Mouse (Mus musculus): ENCODE data around the gene Trim54. TPM values are rescaled to one million over a fixed set of nuclear protein-coding genes. Genes with fewer than 3 reads are reported as not detected.

Gene Trim54
- polyA plus RNA-seq, 1 experiment, result 6.5 TPM

DNA sequence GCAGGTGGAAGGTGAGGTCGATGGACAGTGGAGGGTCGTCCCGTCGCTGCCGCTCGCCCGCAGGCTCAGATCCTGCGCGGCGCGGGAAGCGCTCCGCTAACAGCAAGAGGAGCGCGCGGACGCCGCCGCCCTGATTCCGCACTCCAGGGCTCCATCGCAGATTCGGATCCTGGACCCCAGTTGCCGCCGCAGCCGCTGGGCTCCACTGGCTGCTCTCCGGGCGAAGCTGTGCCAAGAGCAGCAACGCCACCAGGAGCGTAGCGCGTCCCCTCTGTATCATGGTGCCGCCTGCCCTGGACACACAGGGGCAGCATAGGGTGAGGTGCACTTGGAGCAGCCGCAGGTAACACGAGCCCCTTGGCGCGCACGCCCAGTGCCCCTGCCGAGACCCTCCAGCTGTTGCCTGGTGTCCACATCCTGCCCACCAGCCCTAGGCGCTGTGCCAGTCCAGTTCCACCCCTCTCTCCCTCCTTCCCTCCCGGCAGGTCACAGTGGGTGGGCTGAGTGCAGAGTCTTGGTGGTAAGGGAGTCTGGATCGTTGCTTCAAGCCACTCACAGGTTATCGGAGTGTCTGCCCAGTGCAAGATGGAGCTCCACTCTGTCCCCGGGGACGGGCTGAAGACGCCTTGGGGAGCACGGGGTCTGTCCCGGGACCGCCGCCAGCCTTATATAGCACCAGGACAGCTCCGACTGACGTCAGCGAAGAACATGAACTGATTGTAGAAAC lies 21.9 kb downstream of the Trim54 start, which contains the start of gene Ucn:
Ucn (minus strand) TSS at position 589 of the 727 bp plus-strand sequence.
- Histone ChIP-seq H3K36me3 (ENCODE audit: control insufficient read depth, insufficient read depth) (no peaks in the 10 kb centered on the region), H3ac (ENCODE audit: control insufficient read depth, insufficient read length, low read depth) (no peak within 1 kb of the TSS), H3K79me3 (ENCODE audit: low read depth) (no peaks in the 10 kb centered on the region), H3K27me3 (ENCODE audit: control insufficient read depth, insufficient read depth, insufficient read length) (peaks cover 24% of the 10 kb centered on the region), H3K4me3 (ENCODE audit: insufficient read depth, poor library complexity, severe bottlenecking) (no peak within 1 kb of the TSS), H3K79me2 (ENCODE audit: control insufficient read depth, insufficient read depth) (no peaks in the 10 kb centered on the region)
- no peak for TF ChIP-seq MAX (IDR thresholded peaks at IDR 0.05)
- TF ChIP-seq MYOG (IDR thresholded peaks at IDR 0.05; ENCODE audit: control insufficient read depth, extremely low read depth, insufficient read length), result no peak
- no peak for TF ChIP-seq CTCF (IDR thresholded peaks at IDR 0.05; ENCODE audit: control insufficient read depth, insufficient read depth, insufficient read length)
- TF ChIP-seq CEBPB (IDR thresholded peaks at IDR 0.05; ENCODE audit: low read depth), result no peak
- no peak for TF ChIP-seq FOSL1 (IDR thresholded peaks at IDR 0.05; ENCODE audit: insufficient read depth, low read length, poor library complexity, severe bottlenecking)

- no peak overlapping the region for H3ac ChIP-seq (ENCODE audit: control insufficient read depth, insufficient read length, low read depth)
- H3K79me3 ChIP-seq (ENCODE audit: low read depth), result no peaks in the 10 kb centered on the region
- H3K27me3 ChIP-seq (ENCODE audit: control insufficient read depth, insufficient read depth, insufficient read length), result peaks cover 24% of the 10 kb centered on the region
- no peak overlapping the region for H3K4me3 ChIP-seq (ENCODE audit: insufficient read depth, poor library complexity, severe bottlenecking)
- TF ChIP-seq FOSL1 (IDR thresholded peaks at IDR 0.05; ENCODE audit: insufficient read depth, low read length, poor library complexity, severe bottlenecking) (no peak), CTCF (IDR thresholded peaks at IDR 0.05; ENCODE audit: control insufficient read depth, insufficient read depth, insufficient read length) (no peak), MYOD1 (IDR thresholded peaks at IDR 0.05; ENCODE audit: control insufficient read depth, insufficient read length, low read depth) (no peak), CEBPB (IDR thresholded peaks at IDR 0.05; ENCODE audit: low read depth) (no peak), USF1 (IDR thresholded peaks at IDR 0.05; ENCODE audit: low read depth) (no peak), MYOG (IDR thresholded peaks at IDR 0.05; ENCODE audit: control insufficient read depth, extremely low read depth, insufficient read length) (no peak), MAX (IDR thresholded peaks at IDR 0.05) (no peak)
- no peaks in the 10 kb centered on the region for H3K79me2 ChIP-seq (ENCODE audit: control insufficient read depth, insufficient read depth)
- no peaks in the 10 kb centered on the region for H3K36me3 ChIP-seq (ENCODE audit: control insufficient read depth, insufficient read depth)
Measured at GRCm38 (mm10) chr5:31138968-31139425, 22.5 kb downstream of the Trim54 start.

DNA sequence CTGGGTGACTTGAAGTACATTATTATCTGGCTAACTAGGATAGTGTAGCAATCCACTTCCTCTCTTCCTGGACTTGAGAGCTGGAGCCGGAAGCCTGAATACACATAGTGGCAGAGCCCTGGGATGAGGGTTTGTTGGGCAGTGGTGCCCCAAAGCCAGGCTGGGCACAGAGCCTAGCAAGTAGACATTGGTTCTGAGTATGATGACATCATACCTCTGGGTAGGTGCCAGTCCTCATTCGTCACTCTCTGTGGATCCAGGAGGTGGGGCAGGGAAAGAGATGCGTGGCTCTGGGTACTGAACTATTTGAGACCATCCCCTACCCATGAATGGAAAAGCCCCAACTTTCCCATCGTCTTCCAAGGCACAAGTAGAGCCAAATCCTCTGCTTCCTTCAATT lies 33.3 kb downstream of the Trim54 start:
- H3K79me2 ChIP-seq (ENCODE audit: control insufficient read depth, insufficient read depth), result no peaks in the 10 kb centered on the region
- no peaks in the 10 kb centered on the region for H3K27me3 ChIP-seq (ENCODE audit: control insufficient read depth, insufficient read depth, insufficient read length)
- peaks cover 14% of the 10 kb centered on the region for H3K36me3 ChIP-seq (ENCODE audit: control insufficient read depth, insufficient read depth)
- H3ac ChIP-seq (ENCODE audit: control insufficient read depth, insufficient read length, low read depth), result no peak overlapping the region
- no peak overlapping the region for H3K4me3 ChIP-seq (ENCODE audit: insufficient read depth, poor library complexity, severe bottlenecking)
- TF ChIP-seq MAX (IDR thresholded peaks at IDR 0.05) (no peak), CEBPB (IDR thresholded peaks at IDR 0.05; ENCODE audit: low read depth) (no peak), MYOD1 (IDR thresholded peaks at IDR 0.05; ENCODE audit: control insufficient read depth, insufficient read length, low read depth) (no peak), FOSL1 (IDR thresholded peaks at IDR 0.05; ENCODE audit: insufficient read depth, low read length, poor library complexity, severe bottlenecking) (no peak), MYOG (IDR thresholded peaks at IDR 0.05; ENCODE audit: control insufficient read depth, extremely low read depth, insufficient read length) (no peak), CTCF (IDR thresholded peaks at IDR 0.05; ENCODE audit: control insufficient read depth, insufficient read depth, insufficient read length) (no peak), USF1 (IDR thresholded peaks at IDR 0.05; ENCODE audit: low read depth) (no peak)
- H3K79me3 ChIP-seq (ENCODE audit: low read depth), result no peaks in the 10 kb centered on the region

- peaks cover 23% of the 10 kb centered on the region for H3K36me3 ChIP-seq (ENCODE audit: control insufficient read depth, insufficient read depth)
- no peak overlapping the region for H3K4me3 ChIP-seq (ENCODE audit: insufficient read depth, poor library complexity, severe bottlenecking)
- H3K79me3 ChIP-seq (ENCODE audit: low read depth), result no peaks in the 10 kb centered on the region
- H3ac ChIP-seq (ENCODE audit: control insufficient read depth, insufficient read length, low read depth), result no peak overlapping the region
- no peaks in the 10 kb centered on the region for H3K79me2 ChIP-seq (ENCODE audit: control insufficient read depth, insufficient read depth)
- H3K27me3 ChIP-seq (ENCODE audit: control insufficient read depth, insufficient read depth, insufficient read length), result no peaks in the 10 kb centered on the region
- TF ChIP-seq FOSL1 (IDR thresholded peaks at IDR 0.05; ENCODE audit: insufficient read depth, low read length, poor library complexity, severe bottlenecking) (peak; percentile 88), MYOG (IDR thresholded peaks at IDR 0.05; ENCODE audit: control insufficient read depth, extremely low read depth, insufficient read length) (no peak), CTCF (IDR thresholded peaks at IDR 0.05; ENCODE audit: control insufficient read depth, insufficient read depth, insufficient read length) (no peak), CEBPB (IDR thresholded peaks at IDR 0.05; ENCODE audit: low read depth) (no peak), MAX (IDR thresholded peaks at IDR 0.05) (no peak)
Measured at GRCm38 (mm10) chr5:31151746-31152145, 35.2 kb downstream of the Trim54 start.

DNA sequence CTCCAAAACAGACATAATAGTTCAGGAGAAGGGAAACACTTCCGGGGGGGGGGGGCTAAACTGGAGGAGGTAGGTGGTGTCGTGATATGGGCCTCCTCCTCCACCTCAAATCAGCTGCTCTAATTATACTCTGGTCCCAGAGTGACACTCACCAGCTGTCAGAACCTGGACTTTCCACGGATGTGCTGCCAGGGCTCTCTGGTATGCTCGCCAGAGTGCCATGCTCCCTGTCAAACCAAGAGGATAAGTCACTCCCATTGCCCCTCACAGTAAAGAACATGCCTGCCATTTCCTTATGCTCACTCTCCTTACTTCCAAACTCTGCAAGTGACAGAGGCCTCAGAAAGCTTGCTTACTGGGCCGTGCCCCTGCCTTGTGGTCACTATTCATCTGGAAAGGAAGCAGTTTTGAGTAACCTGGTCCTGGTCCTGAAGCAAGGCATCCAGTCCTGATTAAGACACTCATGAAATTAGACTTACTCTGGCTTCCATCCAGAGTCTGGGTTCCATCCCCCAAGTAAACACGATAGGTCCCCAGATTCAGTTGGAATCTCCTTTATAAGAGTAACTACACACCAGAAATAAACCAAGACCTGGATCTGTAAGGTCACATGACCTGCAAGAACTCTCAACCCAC lies 37.1 kb downstream of the Trim54 start:
- Histone ChIP-seq H3K27me3 (ENCODE audit: control insufficient read depth, insufficient read depth, insufficient read length) (no peaks in the 10 kb centered on the region), H3K79me2 (ENCODE audit: control insufficient read depth, insufficient read depth) (no peaks in the 10 kb centered on the region), H3K36me3 (ENCODE audit: control insufficient read depth, insufficient read depth) (peaks cover 41% of the 10 kb centered on the region), H3K79me3 (ENCODE audit: low read depth) (no peaks in the 10 kb centered on the region), H3ac (ENCODE audit: control insufficient read depth, insufficient read length, low read depth) (peak overlapping the region; percentile 10), H3K4me3 (ENCODE audit: insufficient read depth, poor library complexity, severe bottlenecking) (peak overlapping the region; percentile 27)
- TF ChIP-seq FOSL1 (IDR thresholded peaks at IDR 0.05; ENCODE audit: insufficient read depth, low read length, poor library complexity, severe bottlenecking) (no peak), MYOD1 (IDR thresholded peaks at IDR 0.05; ENCODE audit: control insufficient read depth, insufficient read length, low read depth) (no peak), MAX (IDR thresholded peaks at IDR 0.05) (no peak), CTCF (IDR thresholded peaks at IDR 0.05; ENCODE audit: control insufficient read depth, insufficient read depth, insufficient read length) (no peak), CEBPB (IDR thresholded peaks at IDR 0.05; ENCODE audit: low read depth) (no peak), USF1 (IDR thresholded peaks at IDR 0.05; ENCODE audit: low read depth) (no peak), MYOG (IDR thresholded peaks at IDR 0.05; ENCODE audit: control insufficient read depth, extremely low read depth, insufficient read length) (no peak)

Data from C2C12 (cell line).